Mouse (Mus musculus) neural tube, embryonic 13.5 days (tissue): Measurements from ENCODE around the gene Tanc2. TPM values are rescaled to one million over a fixed set of nuclear protein-coding genes. Genes with fewer than 3 reads are reported as not detected.

ENCODE experiments used
- ATAC-seq: fragments of 200-750 bp; cut with Nextera tagmentation; 2 replicates; pipeline ENCODE4 v1.8.0; 2017; ENCODE audit warnings: low read depth, mild to moderate bottlenecking, moderate TSS enrichment, moderate library complexity
- H3K27ac ChIP-seq: fragments of 300-500 bp; sonication (generic); replicated peaks from 2 replicates; pipeline ENCODE4 v1.5.1; 2015; ENCODE audit warnings: moderate library complexity, mild to moderate bottlenecking, inconsistent platforms
- H3K27me3 ChIP-seq: fragments of 300-500 bp; sonication (generic); 2 replicates; pipeline ENCODE4 v1.6.1; 2015; ENCODE audit warnings: mild to moderate bottlenecking, inconsistent platforms
- H3K36me3 ChIP-seq: fragments of 300-500 bp; sonication (generic); 2 replicates; pipeline ENCODE4 v1.6.1; 2015; ENCODE audit warnings: mild to moderate bottlenecking, inconsistent platforms
- H3K4me1 ChIP-seq: fragments of 300-500 bp; sonication (generic); replicated peaks from 2 replicates; pipeline ENCODE4 v1.6.1; 2015; ENCODE audit warnings: inconsistent platforms
- H3K4me2 ChIP-seq: fragments of 300-500 bp; sonication (generic); 2 replicates; pipeline ENCODE4 v1.6.1; 2015; ENCODE audit warnings: inconsistent platforms, mild to moderate bottlenecking, moderate library complexity
- H3K4me3 ChIP-seq: fragments of 300-500 bp; sonication (generic); 2 replicates; pipeline ENCODE4 v1.5.1; 2015; ENCODE audit warnings: mild to moderate bottlenecking, inconsistent platforms
- H3K9ac ChIP-seq: fragments of 300-500 bp; sonication (generic); 2 replicates; pipeline ENCODE4 v1.6.1; 2015; ENCODE audit warnings: moderate library complexity, mild to moderate bottlenecking, inconsistent platforms
- H3K9me3 ChIP-seq: fragments of 300-500 bp; sonication (generic); 2 replicates; pipeline ENCODE4 v1.6.1; 2016; ENCODE audit warnings: inconsistent platforms
- WGBS: fragments of 180-500 bp; shearing (Covaris S2); methylation state at CpG from one replicate; pipeline ENCODE4 v1.1.7; 2015; 5-methylcytosine and 5-hydroxymethylcytosine counted together
- polyA plus RNA-seq: library from polyadenylated mRNA; unstranded; fragments of >200 nt; fragmentation: Nextera tagmentation; extraction: Ambion mirVana; gene quantifications from 2 replicates; pipeline ENCODE4 v1.2.1, GENCODE M21; 2015

Gene Tanc2
- polyA plus RNA-seq, 1 experiment from 2014 or later: 34.9 TPM

GRCm38 (mm10) chr11:105855504-105855903 is 265.7 kb downstream of the Tanc2 start:
- WGBS: 58% methylated on average over 3 of the region's 3 CpGs
- H3K4me1 ChIP-seq: no peaks in the 10 kb centered on the region

GRCm38 (mm10) chr11:105858063-105858462 is 268.3 kb downstream of the Tanc2 start:
- no peak overlapping the region for H3K4me3 ChIP-seq
- no peak overlapping the region for H3K4me2 ChIP-seq
- H3K9ac ChIP-seq: no peak overlapping the region
- no peak for ATAC-seq
- H3K9me3 ChIP-seq: no peaks in the 10 kb centered on the region
- no peak overlapping the region for H3K27ac ChIP-seq
- peaks cover 23% of the 10 kb centered on the region for H3K36me3 ChIP-seq
- H3K27me3 ChIP-seq: no peaks in the 10 kb centered on the region
- no peaks in the 10 kb centered on the region for H3K4me1 ChIP-seq

More at GRCm38 (mm10) chr11:105855504-105855903, 265.7 kb downstream of the Tanc2 start:
- Histone ChIP-seq H3K27ac (no peak overlapping the region), H3K9ac (no peak overlapping the region), H3K36me3 (peaks cover 19% of the 10 kb centered on the region), H3K4me2 (no peak overlapping the region), H3K27me3 (no peaks in the 10 kb centered on the region), H3K9me3 (no peaks in the 10 kb centered on the region), H3K4me3 (no peak overlapping the region)
- no peak for ATAC-seq

- no peak for ATAC-seq
- peaks cover 15% of the 10 kb centered on the region for H3K36me3 ChIP-seq
- H3K9ac ChIP-seq: no peak overlapping the region
- no peak overlapping the region for H3K4me2 ChIP-seq
- H3K27ac ChIP-seq: no peak overlapping the region
- H3K9me3 ChIP-seq: no peaks in the 10 kb centered on the region
- H3K4me1 ChIP-seq: no peaks in the 10 kb centered on the region
- no peaks in the 10 kb centered on the region for H3K27me3 ChIP-seq
- no peak overlapping the region for H3K4me3 ChIP-seq
- 87% methylated on average over 1 of the region's 1 CpGs for WGBS
Observed at GRCm38 (mm10) chr11:105885558-105885957, 295.8 kb downstream of the Tanc2 start.

- Histone ChIP-seq H3K4me3 (no peak overlapping the region), H3K27ac (no peak overlapping the region), H3K9ac (no peak overlapping the region), H3K4me1 (no peaks in the 10 kb centered on the region), H3K27me3 (no peaks in the 10 kb centered on the region), H3K4me2 (no peak overlapping the region), H3K9me3 (no peaks in the 10 kb centered on the region), H3K36me3 (peaks cover 12% of the 10 kb centered on the region)
- 80% methylated on average over 1 of the region's 1 CpGs for WGBS
- ATAC-seq: no peak
Observed at GRCm38 (mm10) chr11:105887281-105887680, 297.5 kb downstream of the Tanc2 start.

GRCm38 (mm10) chr11:105899151-105899550 is 309.4 kb downstream of the Tanc2 start:
- Histone ChIP-seq H3K27me3 (no peaks in the 10 kb centered on the region), H3K36me3 (peaks cover 62% of the 10 kb centered on the region), H3K27ac (no peak overlapping the region), H3K4me2 (no peak overlapping the region), H3K9me3 (no peaks in the 10 kb centered on the region), H3K9ac (no peak overlapping the region), H3K4me1 (no peaks in the 10 kb centered on the region), H3K4me3 (no peak overlapping the region)
- 53% methylated on average over 1 of the region's 1 CpGs for WGBS
- no peak for ATAC-seq

- no peak overlapping the region for H3K4me3 ChIP-seq
- no peak overlapping the region for H3K9ac ChIP-seq
- WGBS: 78% methylated on average over 2 of the region's 2 CpGs
- no peak overlapping the region for H3K27ac ChIP-seq
- H3K4me2 ChIP-seq: no peak overlapping the region
- H3K36me3 ChIP-seq: peaks cover 61% of the 10 kb centered on the region
- no peaks in the 10 kb centered on the region for H3K4me1 ChIP-seq
- no peaks in the 10 kb centered on the region for H3K9me3 ChIP-seq
- no peak for ATAC-seq
- H3K27me3 ChIP-seq: no peaks in the 10 kb centered on the region
Observed at GRCm38 (mm10) chr11:105901501-105901900, 311.7 kb downstream of the Tanc2 start.

GRCm38 (mm10) chr11:105902956-105903355 is 313.2 kb downstream of the Tanc2 start:
- Histone ChIP-seq H3K9ac (no peak overlapping the region), H3K36me3 (peaks cover 52% of the 10 kb centered on the region), H3K4me3 (no peak overlapping the region), H3K27ac (no peak overlapping the region), H3K9me3 (no peaks in the 10 kb centered on the region), H3K4me2 (no peak overlapping the region), H3K4me1 (no peaks in the 10 kb centered on the region), H3K27me3 (no peaks in the 10 kb centered on the region)
- WGBS: 84% methylated on average over 1 of the region's 1 CpGs
- ATAC-seq: no peak

- Histone ChIP-seq H3K27ac (no peak overlapping the region), H3K4me2 (no peak overlapping the region), H3K27me3 (no peaks in the 10 kb centered on the region), H3K4me1 (no peaks in the 10 kb centered on the region), H3K4me3 (no peak overlapping the region), H3K9me3 (no peaks in the 10 kb centered on the region), H3K36me3 (peaks cover 50% of the 10 kb centered on the region), H3K9ac (no peak overlapping the region)
- ATAC-seq: no peak
- 76% methylated on average over 4 of the region's 4 CpGs for WGBS
Observed at GRCm38 (mm10) chr11:105905529-105906213, 315.9 kb downstream of the Tanc2 start.

- H3K27ac ChIP-seq: no peak overlapping the region
- ATAC-seq: no peak
- WGBS: 85% methylated on average over 1 of the region's 1 CpGs
Observed at GRCm38 (mm10) chr11:105907381-105907780, 317.6 kb downstream of the Tanc2 start.

GRCm38 (mm10) chr11:105908926-105909325 is 319.1 kb downstream of the Tanc2 start:
- Histone ChIP-seq H3K4me3 (no peak overlapping the region), H3K27ac (0 out of 2 replicates have a peak overlapping the region, but pooled peaks have one; percentile 13), H3K27me3 (no peaks in the 10 kb centered on the region), H3K9ac (no peak overlapping the region), H3K9me3 (no peaks in the 10 kb centered on the region), H3K4me1 (no peaks in the 10 kb centered on the region), H3K4me2 (no peak overlapping the region), H3K36me3 (peaks cover 51% of the 10 kb centered on the region)
- 82% methylated on average over 8 of the region's 8 CpGs for WGBS
- ATAC-seq: no peak

More at GRCm38 (mm10) chr11:105907381-105907780, 317.6 kb downstream of the Tanc2 start:
- H3K9me3 ChIP-seq: no peaks in the 10 kb centered on the region
- no peaks in the 10 kb centered on the region for H3K4me1 ChIP-seq
- H3K4me3 ChIP-seq: no peak overlapping the region
- H3K27me3 ChIP-seq: no peaks in the 10 kb centered on the region
- H3K36me3 ChIP-seq: peaks cover 49% of the 10 kb centered on the region
- H3K4me2 ChIP-seq: no peak overlapping the region
- no peak overlapping the region for H3K9ac ChIP-seq

- no peak overlapping the region for H3K27ac ChIP-seq
- ATAC-seq: no peak
- no peak overlapping the region for H3K4me2 ChIP-seq
- no peaks in the 10 kb centered on the region for H3K27me3 ChIP-seq
- no peaks in the 10 kb centered on the region for H3K4me1 ChIP-seq
- no peaks in the 10 kb centered on the region for H3K9me3 ChIP-seq
- no peak overlapping the region for H3K4me3 ChIP-seq
- 20% methylated on average over 2 of the region's 2 CpGs for WGBS
- H3K9ac ChIP-seq: no peak overlapping the region
- H3K36me3 ChIP-seq: peaks cover 50% of the 10 kb centered on the region
Observed at GRCm38 (mm10) chr11:105909617-105910016, 319.8 kb downstream of the Tanc2 start.

GRCm38 (mm10) chr11:105911149-105911548 is 321.4 kb downstream of the Tanc2 start:
- 0 out of 2 replicates have a peak, but pooled peaks have one; percentile 43 for ATAC-seq
- peaks cover 50% of the 10 kb centered on the region for H3K36me3 ChIP-seq
- H3K4me2 ChIP-seq: no peak overlapping the region
- no peak overlapping the region for H3K4me3 ChIP-seq
- no peaks in the 10 kb centered on the region for H3K9me3 ChIP-seq
- no peaks in the 10 kb centered on the region for H3K27me3 ChIP-seq
- H3K4me1 ChIP-seq: no peaks in the 10 kb centered on the region
- H3K27ac ChIP-seq: no peak overlapping the region
- no peak overlapping the region for H3K9ac ChIP-seq
